Mouse (Mus musculus) kidney, embryonic 14.5 days (tissue): ENCODE results near the gene Sptbn1. TPM values are rescaled to one million over a fixed set of nuclear protein-coding genes. Genes with fewer than 3 reads are reported as not detected.

Source experiments
- ATAC-seq: fragments of 200-750 bp; cut with Nextera tagmentation; 2 replicates; pipeline ENCODE4 v1.8.0; 2017; ENCODE audit warnings: moderate number of reproducible peaks, mild to moderate bottlenecking, moderate TSS enrichment, moderate library complexity; ENCODE audit not compliant: low FRiP score, low TSS enrichment
- H3K27ac ChIP-seq: fragments of 300-500 bp; sonication (generic); 2 replicates; pipeline ENCODE4 v1.5.1; 2014; ENCODE audit warnings: low read depth, mild to moderate bottlenecking, low read length, moderate library complexity, mixed read lengths
- H3K27me3 ChIP-seq: fragments of 300-500 bp; sonication (generic); 2 replicates; pipeline ENCODE4 v1.6.1; 2014; ENCODE audit warnings: mild to moderate bottlenecking, low read length; ENCODE audit not compliant: control insufficient read depth, insufficient read depth
- H3K36me3 ChIP-seq: fragments of 300-500 bp; sonication (generic); 2 replicates; pipeline ENCODE4 v1.6.1; 2014; ENCODE audit warnings: low read length, mixed read lengths; ENCODE audit not compliant: control insufficient read depth, insufficient read depth
- H3K4me1 ChIP-seq: fragments of 300-500 bp; sonication (generic); 2 replicates; pipeline ENCODE4 v1.6.1; 2014; ENCODE audit warnings: low read length, mixed read lengths; ENCODE audit not compliant: control insufficient read depth, insufficient read depth
- H3K4me2 ChIP-seq: fragments of 300-500 bp; sonication (generic); replicated peaks from 2 replicates; pipeline ENCODE4 v1.6.1; 2014; ENCODE audit warnings: low read depth, mild to moderate bottlenecking, low read length
- H3K4me3 ChIP-seq: fragments of 300-500 bp; sonication (generic); 2 replicates; pipeline ENCODE4 v1.5.1; 2014; ENCODE audit warnings: mild to moderate bottlenecking, low read length
- H3K9ac ChIP-seq: fragments of 300-500 bp; sonication (generic); 2 replicates; pipeline ENCODE4 v1.6.1; 2014; ENCODE audit warnings: low read depth, mild to moderate bottlenecking, low read length, moderate library complexity
- H3K9me3 ChIP-seq: fragments of 300-500 bp; sonication (generic); 2 replicates; pipeline ENCODE4 v1.6.1; 2016; ENCODE audit warnings: low read length; ENCODE audit not compliant: control insufficient read depth
- WGBS: fragments of 180-500 bp; shearing (Covaris S2); extraction: QIAGEN DNeasy Blood & Tissue Kit; methylation state at CpG from one replicate; pipeline ENCODE4 v1.1.7; 2014; 5-methylcytosine and 5-hydroxymethylcytosine counted together
- polyA plus RNA-seq: library from polyadenylated mRNA; unstranded; fragments of >200 nt; fragmentation: Nextera tagmentation; extraction: Ambion mirVana; gene quantifications from 2 replicates; pipeline ENCODE4 v1.2.1, GENCODE M21; 2014

The Sptbn1 gene
- polyA plus RNA-seq, 1 experiment from 2014 or later: 129 TPM

- Histone ChIP-seq H3K4me3 (no peak overlapping the region), H3K36me3 (no peaks in the 10 kb centered on the region; the same call in 1 of the 2 replicates), H3K27me3 (no peaks in the 10 kb centered on the region), H3K4me2 (no peak overlapping the region), H3K9ac (no peak overlapping the region), H3K27ac (no peak overlapping the region), H3K4me1 (peaks cover 7% of the 10 kb centered on the region; the same call in 1 of the 2 replicates), H3K9me3 (no peaks in the 10 kb centered on the region)
- ATAC-seq: no peak
- 77% methylated on average over 3 of the region's 3 CpGs for WGBS
Measured at GRCm38 (mm10) chr11:30211141-30211540, 56.8 kb downstream of the Sptbn1 start.

GRCm38 (mm10) chr11:30210100-30210811, 57.7 kb downstream of the Sptbn1 start:
- 80% methylated on average over 6 of the region's 6 CpGs for WGBS
- ATAC-seq: no peak
- H3K4me3 ChIP-seq: no peak overlapping the region
- no peak overlapping the region for H3K27ac ChIP-seq
- no peak overlapping the region for H3K4me2 ChIP-seq
- no peaks in the 10 kb centered on the region for H3K9me3 ChIP-seq
- peaks cover 13% of the 10 kb centered on the region; the same call in 1 of the 2 replicates for H3K4me1 ChIP-seq
- H3K27me3 ChIP-seq: no peaks in the 10 kb centered on the region
- H3K36me3 ChIP-seq: no peaks in the 10 kb centered on the region; the same call in 1 of the 2 replicates
- no peak overlapping the region for H3K9ac ChIP-seq

GRCm38 (mm10) chr11:30209495-30209894, 58.5 kb downstream of the Sptbn1 start:
- no peak overlapping the region for H3K27ac ChIP-seq

GRCm38 (mm10) chr11:30204398-30204797, 63.6 kb downstream of the Sptbn1 start:
- Histone ChIP-seq H3K27ac (no peak overlapping the region; the same call in 1 of the 2 replicates), H3K4me2 (no peak overlapping the region), H3K4me1 (peaks cover 12% of the 10 kb centered on the region; the same call in 1 of the 2 replicates), H3K9ac (no peak overlapping the region), H3K36me3 (no peaks in the 10 kb centered on the region; the same call in 1 of the 2 replicates), H3K27me3 (no peaks in the 10 kb centered on the region), H3K4me3 (no peak overlapping the region), H3K9me3 (no peaks in the 10 kb centered on the region)
- peak; percentile 67; the same call in 1 of the 2 replicates for ATAC-seq

More at GRCm38 (mm10) chr11:30209495-30209894, 58.5 kb downstream of the Sptbn1 start:
- H3K36me3 ChIP-seq: no peaks in the 10 kb centered on the region; the same call in 1 of the 2 replicates
- H3K9ac ChIP-seq: no peak overlapping the region
- H3K27me3 ChIP-seq: no peaks in the 10 kb centered on the region
- H3K4me1 ChIP-seq: peaks cover 13% of the 10 kb centered on the region; the same call in 1 of the 2 replicates
- ATAC-seq: peak; percentile 65; the same call in 1 of the 2 replicates
- WGBS: 49% methylated on average over 4 of the region's 4 CpGs
- no peak overlapping the region for H3K4me2 ChIP-seq
- H3K4me3 ChIP-seq: no peak overlapping the region
- H3K9me3 ChIP-seq: no peaks in the 10 kb centered on the region

GRCm38 (mm10) chr11:30200391-30200790, 67.6 kb downstream of the Sptbn1 start:
- H3K4me2 ChIP-seq: no peak overlapping the region
- no peaks in the 10 kb centered on the region; the same call in 1 of the 2 replicates for H3K36me3 ChIP-seq
- ATAC-seq: no peak
- no peak overlapping the region for H3K27ac ChIP-seq
- no peaks in the 10 kb centered on the region for H3K27me3 ChIP-seq
- no peak overlapping the region for H3K4me3 ChIP-seq
- H3K9me3 ChIP-seq: no peaks in the 10 kb centered on the region
- peaks cover 16% of the 10 kb centered on the region for H3K4me1 ChIP-seq
- H3K9ac ChIP-seq: no peak overlapping the region

GRCm38 (mm10) chr11:30198091-30198675, 69.8 kb downstream of the Sptbn1 start:
- under 1% methylated on average over 34 of the region's 34 CpGs for WGBS
- ATAC-seq: peak; percentile 95
- Histone ChIP-seq H3K4me3 (peak overlapping the region; percentile 43), H3K27me3 (no peaks in the 10 kb centered on the region), H3K27ac (peak overlapping the region; percentile 88), H3K36me3 (no peaks in the 10 kb centered on the region; the same call in 1 of the 2 replicates), H3K9me3 (no peaks in the 10 kb centered on the region), H3K4me1 (peaks cover 23% of the 10 kb centered on the region), H3K9ac (peak overlapping the region; percentile 69), H3K4me2 (peak overlapping the region; percentile 54)

- no peaks in the 10 kb centered on the region for H3K36me3 ChIP-seq
- no peaks in the 10 kb centered on the region for H3K9me3 ChIP-seq
- H3K27ac ChIP-seq: peak overlapping the region; percentile 88
- WGBS: 1% methylated on average over 21 of the region's 21 CpGs
- peak; percentile 86 for ATAC-seq
- H3K27me3 ChIP-seq: no peaks in the 10 kb centered on the region
- peak overlapping the region; percentile 69 for H3K9ac ChIP-seq
- peak overlapping the region; percentile 43 for H3K4me3 ChIP-seq
- peaks cover 26% of the 10 kb centered on the region for H3K4me1 ChIP-seq
- peak overlapping the region; percentile 54 for H3K4me2 ChIP-seq
Measured at GRCm38 (mm10) chr11:30197564-30198090, 70.3 kb downstream of the Sptbn1 start.

GRCm38 (mm10) chr11:30196368-30197070, 71.5 kb downstream of the Sptbn1 start:
- Histone ChIP-seq H3K4me2 (peak overlapping the region; percentile 54), H3K9ac (peak overlapping the region; percentile 69; the same call in 1 of the 2 replicates), H3K9me3 (no peaks in the 10 kb centered on the region), H3K27ac (peak overlapping the region; percentile 88; the same call in 1 of the 2 replicates), H3K36me3 (no peaks in the 10 kb centered on the region), H3K27me3 (no peaks in the 10 kb centered on the region), H3K4me1 (peaks cover 32% of the 10 kb centered on the region), H3K4me3 (peak overlapping the region; percentile 43)
- 40% methylated on average over 4 of the region's 4 CpGs for WGBS
- no peak for ATAC-seq
